Mouse (Mus musculus) heart, embryonic 14.5 days (tissue): ENCODE results near the gene Klhl33. TPM values are rescaled to one million over a fixed set of nuclear protein-coding genes. Genes with fewer than 3 reads are reported as not detected.
"Not testable (repeated sequence)": the region's sequence is repeated elsewhere in the genome, so short reads cannot be mapped to it uniquely, and the experiment has no call there.

Source experiments
- ATAC-seq: fragments of 200-750 bp; cut with Nextera tagmentation; 2 replicates; pipeline ENCODE4 v1.8.0; 2017; ENCODE audit warnings: low read depth, moderate TSS enrichment; ENCODE audit not compliant: insufficient number of reproducible peaks, insufficient read depth, low FRiP score
- H3K27ac ChIP-seq, 2 experiments: fragments of 200-500 bp in 1 of 2; fragments of 300-500 bp in 1 of 2; sonication (generic) in 1 of 2; replicated peaks in 1 of 2; 2 replicates each; pipeline ENCODE4 v1.5.1; 2012 to 2014; ENCODE audit warnings: low read depth in 2 of 2, low read length in 2 of 2, control low read depth in 1 of 2, mild to moderate bottlenecking in 1 of 2, mixed read lengths in 1 of 2; ENCODE audit not compliant: control insufficient read depth in 1 of 2, insufficient read depth in 1 of 2
- H3K27me3 ChIP-seq: fragments of 300-500 bp; sonication (generic); 2 replicates; pipeline ENCODE4 v1.6.1; 2014; ENCODE audit warnings: mild to moderate bottlenecking, low read length, control low read depth; ENCODE audit not compliant: control insufficient read depth, insufficient read depth
- H3K36me3 ChIP-seq: fragments of 300-500 bp; sonication (generic); 2 replicates; pipeline ENCODE4 v1.6.1; 2014; ENCODE audit warnings: mild to moderate bottlenecking, control low read depth, low read length, mixed read lengths; ENCODE audit not compliant: control insufficient read depth, insufficient read depth
- H3K4me1 ChIP-seq, 2 experiments: fragments of 200-500 bp in 1 of 2; fragments of 300-500 bp in 1 of 2; sonication (generic) in 1 of 2; 2 replicates each; pipeline ENCODE4 v1.6.1; 2012 to 2014; ENCODE audit warnings: low read length in 2 of 2, control low read depth in 1 of 2, mixed read lengths in 1 of 2; ENCODE audit not compliant: control insufficient read depth in 2 of 2, insufficient read depth in 2 of 2
- H3K4me2 ChIP-seq: fragments of 300-500 bp; sonication (generic); 2 replicates; pipeline ENCODE4 v1.6.1; 2014; ENCODE audit warnings: mild to moderate bottlenecking, low read length
- H3K4me3 ChIP-seq, 2 experiments: fragments of 200-500 bp in 1 of 2; fragments of 300-500 bp in 1 of 2; sonication (generic) in 1 of 2; 2 replicates each; pipeline ENCODE4 v1.5.1; 2012 to 2014; ENCODE audit warnings: low read length in 2 of 2, mild to moderate bottlenecking in 2 of 2, control low read depth in 1 of 2, low read depth in 1 of 2, moderate library complexity in 1 of 2; ENCODE audit not compliant: control insufficient read depth in 1 of 2, insufficient read depth in 1 of 2
- H3K9ac ChIP-seq: fragments of 300-500 bp; sonication (generic); 2 replicates; pipeline ENCODE4 v1.6.1; 2014; ENCODE audit warnings: mild to moderate bottlenecking, low read length
- H3K9me3 ChIP-seq: fragments of 300-500 bp; sonication (generic); 2 replicates; pipeline ENCODE4 v1.6.1; 2016; ENCODE audit warnings: low read length, control low read depth; ENCODE audit not compliant: control insufficient read depth
- WGBS: fragments of 180-500 bp; shearing (Covaris S2); extraction: QIAGEN DNeasy Blood & Tissue Kit; methylation state at CpG from one replicate; pipeline ENCODE4 v1.1.7; 2014; 5-methylcytosine and 5-hydroxymethylcytosine counted together
- polyA plus RNA-seq: library from polyadenylated mRNA; unstranded; fragments of >200 nt; fragmentation: Nextera tagmentation; extraction: Ambion mirVana; gene quantifications from 2 replicates; pipeline ENCODE4 v1.2.1, GENCODE M21; 2014

Gene Klhl33
- polyA plus RNA-seq, 1 experiment from 2014 or later = 0.26 TPM

GRCm38 (mm10) chr14:50868211-50868610 is 29.1 kb downstream of the Klhl33 start:
- Histone ChIP-seq H3K9me3 (no peaks in the 10 kb centered on the region), H3K27me3 (no peaks in the 10 kb centered on the region), H3K36me3 (peaks cover 10% of the 10 kb centered on the region), H3K27ac (no peak overlapping the region), H3K4me1 (peaks cover 2 to 3% of the 10 kb centered on the region in 2 experiments; a peak in 1 of 4 replicates), H3K9ac (no peak overlapping the region), H3K4me3 (no peak overlapping the region), H3K4me2 (no peak overlapping the region)
- no peak for ATAC-seq
- 76% methylated on average over 4 of the region's 4 CpGs for WGBS

GRCm38 (mm10) chr14:50866966-50867365 is 30.3 kb downstream of the Klhl33 start:
- Histone ChIP-seq H3K36me3 (peaks cover 22% of the 10 kb centered on the region), H3K4me1 (peaks cover 2 to 3% of the 10 kb centered on the region in 2 experiments; a peak in 1 of 4 replicates), H3K9ac (no peak overlapping the region), H3K4me3 (no peak overlapping the region), H3K27ac (no peak overlapping the region), H3K4me2 (no peak overlapping the region), H3K9me3 (no peaks in the 10 kb centered on the region), H3K27me3 (no peaks in the 10 kb centered on the region)
- WGBS = 82% methylated on average over 3 of the region's 3 CpGs
- no peak for ATAC-seq

GRCm38 (mm10) chr14:50865005-50865404 is 32.3 kb downstream of the Klhl33 start:
- H3K9ac ChIP-seq, H3K4me3 ChIP-seq, H3K27me3 ChIP-seq, ATAC-seq, H3K27ac ChIP-seq, H3K4me2 ChIP-seq, H3K9me3 ChIP-seq, H3K4me1 ChIP-seq: not testable (repeated sequence)
- H3K36me3 ChIP-seq = peaks cover 30% of the 10 kb centered on the region

- no peak for ATAC-seq
- H3K9ac ChIP-seq = no peak overlapping the region
- peaks cover 32% of the 10 kb centered on the region for H3K36me3 ChIP-seq
- 81% methylated on average over 10 of the region's 10 CpGs for WGBS
- H3K4me1 ChIP-seq = no peaks in the 10 kb centered on the region
- H3K27me3 ChIP-seq = no peaks in the 10 kb centered on the region
- no peak overlapping the region for H3K4me3 ChIP-seq
- H3K27ac ChIP-seq = no peak overlapping the region
- no peaks in the 10 kb centered on the region; the same call in 1 of the 2 replicates for H3K9me3 ChIP-seq
- no peak overlapping the region for H3K4me2 ChIP-seq
Measured at GRCm38 (mm10) chr14:50862641-50863040, 34.7 kb downstream of the Klhl33 start.

GRCm38 (mm10) chr14:50855788-50856187 is 41.5 kb downstream of the Klhl33 start:
- no peak overlapping the region for H3K27ac ChIP-seq
- peaks cover 53% of the 10 kb centered on the region for H3K36me3 ChIP-seq
- H3K9me3 ChIP-seq = no peaks in the 10 kb centered on the region; the same call in 1 of the 2 replicates
- WGBS = 86% methylated on average over 5 of the region's 5 CpGs
- H3K27me3 ChIP-seq = no peaks in the 10 kb centered on the region
- H3K4me1 ChIP-seq = no peaks in the 10 kb centered on the region
- H3K4me3 ChIP-seq = no peak overlapping the region
- H3K4me2 ChIP-seq = no peak overlapping the region
- H3K9ac ChIP-seq = no peak overlapping the region
- ATAC-seq = no peak

Other genes starting within 250 kb of the Klhl33 start
- not detected in 2 replicates for gene Olfr747, start 204.3 kb downstream of the Klhl33 start, polyA plus RNA-seq
- not detected in 2 replicates for gene Olfr748, start 190.1 kb downstream of the Klhl33 start, polyA plus RNA-seq
- not detected in 2 replicates for gene Olfr749, start 152.4 kb downstream of the Klhl33 start, polyA plus RNA-seq
- 48.8 and 51.8 TPM in 2 replicates for gene Ttc5, start 112.0 kb downstream of the Klhl33 start, polyA plus RNA-seq
- not detected in 2 replicates for gene Ccnb1ip1, start 89.8 kb downstream of the Klhl33 start, polyA plus RNA-seq
- 42.4 and 46.0 TPM in 2 replicates for gene Parp2, start 89.7 kb downstream of the Klhl33 start, polyA plus RNA-seq
- gene Tep1, start 26.9 kb downstream of the Klhl33 start, polyA plus RNA-seq = 6.6 and 8.3 TPM in 2 replicates
- 118 and 134 TPM in 2 replicates for gene Osgep, start 27.4 kb upstream of the Klhl33 start, polyA plus RNA-seq
- gene Apex1, start 27.5 kb upstream of the Klhl33 start, polyA plus RNA-seq = 127 and 132 TPM in 2 replicates
- 24.0 and 35.1 TPM in 2 replicates for gene Pip4p1, start 33.3 kb upstream of the Klhl33 start, polyA plus RNA-seq
- 30.5 and 32.2 TPM in 2 replicates for gene Pnp, start 33.6 kb upstream of the Klhl33 start, polyA plus RNA-seq
- not detected in 2 replicates for gene Gm49342, start 47.0 kb upstream of the Klhl33 start, polyA plus RNA-seq
- 0.36 and 0.59 TPM in 2 replicates for gene Pnp2, start 58.5 kb upstream of the Klhl33 start, polyA plus RNA-seq
- gene Rnase10, start 110.2 kb upstream of the Klhl33 start, polyA plus RNA-seq = 0.32 and 0.57 TPM in 2 replicates
- not detected in 2 replicates for gene Rnase9, start 144.4 kb upstream of the Klhl33 start, polyA plus RNA-seq
- not detected in 2 replicates for gene Rnase11, start 152.7 kb upstream of the Klhl33 start, polyA plus RNA-seq
- 0.82 TPM in 1 of 2 replicates, not detected in the other for gene Rnase12, start 160.2 kb upstream of the Klhl33 start, polyA plus RNA-seq
- gene Olfr750, start 176.9 kb upstream of the Klhl33 start, polyA plus RNA-seq = not detected in 2 replicates
- gene Rnase4, start 193.6 kb upstream of the Klhl33 start, polyA plus RNA-seq = 25.0 and 29.7 TPM in 2 replicates
- gene Ang, start 193.6 kb upstream of the Klhl33 start, polyA plus RNA-seq = 3.8 and 4.8 TPM in 2 replicates
- gene Eddm3b, start 216.9 kb upstream of the Klhl33 start, polyA plus RNA-seq = not detected in 2 replicates
- gene Rnase6, start 226.4 kb upstream of the Klhl33 start, polyA plus RNA-seq = 0.24 and 1.0 TPM in 2 replicates
- gene Rnase1, start 249.3 kb upstream of the Klhl33 start, polyA plus RNA-seq = 0.47 and 1.1 TPM in 2 replicates